Mouse (Mus musculus) CH12.LX (cell line): ENCODE measurements around the gene Tlk2. TPM values are rescaled to one million over a fixed set of nuclear protein-coding genes. Genes with fewer than 3 reads are reported as not detected.

ENCODE experiments used
- DNase-seq: peaks from one replicate; pipeline ENCODE4 v3.0.0-alpha.2; 2013; ENCODE audit errors: extremely low read depth
- H3K27ac ChIP-seq: 2 replicates; pipeline ENCODE4 v1.5.1; 2012; ENCODE audit warnings: low read depth, mild to moderate bottlenecking, control low read depth, moderate library complexity; ENCODE audit not compliant: insufficient read depth
- H3K27me3 ChIP-seq: replicated peaks from 2 replicates; pipeline ENCODE3; 2012; ENCODE audit warnings: inconsistent platforms
- H3K36me3 ChIP-seq, 2 experiments: replicated peaks in 1 of 2; 2 replicates each; pipeline versions ENCODE3 to v1.6.1; 2012; ENCODE audit warnings: inconsistent platforms in 1 of 2, low read length in 1 of 2, mild to moderate bottlenecking in 1 of 2, mixed read lengths in 1 of 2, moderate library complexity in 1 of 2; ENCODE audit not compliant: control insufficient read depth in 1 of 2, insufficient read depth in 1 of 2
- H3K4me1 ChIP-seq, 2 experiments: 2 replicates each; pipeline ENCODE4 v1.6.1; 2012; ENCODE audit warnings: inconsistent platforms in 1 of 2, moderate library complexity in 1 of 2; ENCODE audit not compliant: insufficient read depth in 2 of 2, control insufficient read depth in 1 of 2
- H3K4me2 ChIP-seq: 2 replicates; pipeline ENCODE4 v1.6.1; 2012; ENCODE audit warnings: low read depth, mild to moderate bottlenecking, control low read depth; ENCODE audit not compliant: poor library complexity, insufficient read depth, severe bottlenecking
- H3K4me3 ChIP-seq, 3 experiments: fragments of 150-350 bp in 1 of 3; sonication (generic) in 1 of 3; replicated peaks in 1 of 3; 2 replicates each; pipeline versions ENCODE3 to v1.5.1; 2011 to 2012; ENCODE audit warnings: low read depth in 2 of 3, low read length in 2 of 3, mild to moderate bottlenecking in 2 of 3, moderate library complexity in 2 of 3, control low read depth in 1 of 3, improper control_type of control experiment in 1 of 3, inconsistent platforms in 1 of 3, mixed read lengths in 1 of 3; ENCODE audit not compliant: poor library complexity in 1 of 3
- H3K79me2 ChIP-seq: replicated peaks from 2 replicates; pipeline ENCODE4 v1.6.1; 2012; ENCODE audit warnings: mild to moderate bottlenecking, moderate library complexity; ENCODE audit not compliant: control insufficient read depth, poor library complexity, insufficient read depth, severe bottlenecking; ENCODE audit errors: extremely low read depth
- H3K9ac ChIP-seq: 2 replicates; pipeline ENCODE4 v1.6.1; 2012; ENCODE audit warnings: low read depth, mild to moderate bottlenecking, control low read depth, moderate library complexity; ENCODE audit not compliant: insufficient read depth
- H3K9me3 ChIP-seq: replicated peaks from 2 replicates; pipeline ENCODE3; 2012; ENCODE audit warnings: low read length, inconsistent platforms, mixed read lengths
- BHLHE40 ChIP-seq: IDR thresholded peaks from 2 replicates; pipeline ENCODE4 v1.6.1; 2011; ENCODE audit warnings: mild to moderate bottlenecking, low read depth, low read length, improper control_type of control experiment
- CHD1 ChIP-seq: IDR thresholded peaks from 2 replicates; pipeline ENCODE4 v1.6.1; 2012; ENCODE audit warnings: low read depth, low read length, improper control_type of control experiment, inconsistent platforms
- CTCF ChIP-seq, 2 experiments: IDR thresholded peaks in 1 of 2; conservative IDR thresholded peaks in 1 of 2; 2 replicates each; pipeline ENCODE4 v1.5.1; 2011 to 2012; ENCODE audit warnings: low read depth in 2 of 2, low read length in 2 of 2, improper control_type of control experiment in 1 of 2, inconsistent platforms in 1 of 2, mild to moderate bottlenecking in 1 of 2, moderate library complexity in 1 of 2
- ELF1 ChIP-seq: IDR thresholded peaks from 2 replicates; pipeline ENCODE4 v1.6.1; 2014; ENCODE audit warnings: low read depth, mild to moderate bottlenecking, inconsistent platforms, low read length, improper control_type of control experiment
- HCFC1 ChIP-seq: IDR thresholded peaks from 2 replicates; pipeline ENCODE4 v1.6.1; 2012; ENCODE audit warnings: low read depth, mild to moderate bottlenecking, inconsistent platforms, low read length, improper control_type of control experiment
- JUN ChIP-seq: IDR thresholded peaks from 2 replicates; pipeline ENCODE4 v1.6.1; 2011; ENCODE audit warnings: low read depth, mild to moderate bottlenecking, low read length, improper control_type of control experiment, moderate library complexity; ENCODE audit not compliant: insufficient read depth
- JUND ChIP-seq: conservative IDR thresholded peaks from 2 replicates; pipeline ENCODE4 v1.6.1; 2011; ENCODE audit warnings: low read depth, low read length, improper control_type of control experiment
- MAX ChIP-seq: IDR thresholded peaks from 2 replicates; pipeline ENCODE4 v1.6.1; 2011; ENCODE audit warnings: low read length, improper control_type of control experiment
- MEF2A ChIP-seq: IDR thresholded peaks from 2 replicates; pipeline ENCODE4 v1.6.1; 2014; ENCODE audit warnings: low read depth, mild to moderate bottlenecking, inconsistent platforms, low read length, improper control_type of control experiment, borderline replicate concordance
- MXI1 ChIP-seq: IDR thresholded peaks from 2 replicates; pipeline ENCODE4 v1.6.1; 2011; ENCODE audit warnings: mild to moderate bottlenecking, low read depth, low read length, improper control_type of control experiment
- NELFE ChIP-seq: IDR thresholded peaks from 2 replicates; pipeline ENCODE4 v1.6.1; 2011; ENCODE audit warnings: low read depth, low read length, improper control_type of control experiment
- NRF1 ChIP-seq: IDR thresholded peaks from 2 replicates; pipeline ENCODE4 v1.6.1; 2014; ENCODE audit warnings: low read depth, mild to moderate bottlenecking, inconsistent platforms, low read length, improper control_type of control experiment, moderate library complexity
- PAX5 ChIP-seq: IDR thresholded peaks from 2 replicates; pipeline ENCODE4 v1.6.1; 2012; ENCODE audit warnings: low read length, inconsistent platforms, mixed read lengths
- POLR2A ChIP-seq: IDR thresholded peaks from 2 replicates; pipeline ENCODE4 v1.6.1; 2011; ENCODE audit warnings: low read depth, mild to moderate bottlenecking, improper control_type of control experiment, low read length
- RAD21 ChIP-seq: IDR thresholded peaks from 2 replicates; pipeline ENCODE4 v1.6.1; 2011; ENCODE audit warnings: low read depth, mild to moderate bottlenecking, low read length, improper control_type of control experiment, moderate library complexity
- RCOR1 ChIP-seq: conservative IDR thresholded peaks from 2 replicates; pipeline ENCODE4 v1.6.1; 2012; ENCODE audit warnings: low read depth, mild to moderate bottlenecking, inconsistent platforms, low read length, improper control_type of control experiment
- SMC3 ChIP-seq: IDR thresholded peaks from 2 replicates; pipeline ENCODE4 v1.6.1; 2011; ENCODE audit warnings: low read depth, low read length, improper control_type of control experiment
- TCF12 ChIP-seq: IDR thresholded peaks from 2 replicates; pipeline ENCODE4 v1.6.1; 2014; ENCODE audit warnings: low read depth, mild to moderate bottlenecking, inconsistent platforms, low read length, improper control_type of control experiment
- USF1 ChIP-seq: IDR thresholded peaks from 2 replicates; pipeline ENCODE4 v1.6.1; 2014; ENCODE audit warnings: low read depth, mild to moderate bottlenecking, inconsistent platforms, low read length, improper control_type of control experiment
- USF2 ChIP-seq: conservative IDR thresholded peaks from 2 replicates; pipeline ENCODE4 v1.6.1; 2011; ENCODE audit warnings: low read depth, low read length, improper control_type of control experiment
- ZKSCAN1 ChIP-seq: IDR thresholded peaks from 2 replicates; pipeline ENCODE4 v1.6.1; 2012; ENCODE audit warnings: low read depth, inconsistent platforms, low read length, improper control_type of control experiment, borderline replicate concordance
- ZMIZ1 ChIP-seq: IDR thresholded peaks from 2 replicates; pipeline ENCODE4 v1.6.1; 2012; ENCODE audit warnings: low read depth, mild to moderate bottlenecking, inconsistent platforms, low read length, improper control_type of control experiment
- dilution Hi-C: fragments of 300-500 bp; cut with MboI; formaldehyde crosslinking; loops from 2 replicates; pipeline ENCODE4 v1.14.3; 2020; ENCODE audit warnings: low sequenced_read_pairs; ENCODE audit not compliant: extremely low pct_unique_long_range_greater_than_20kb, extremely low pct_ligation_motif_present
- in situ Hi-C: fragments of 300-500 bp; cut with MboI; formaldehyde crosslinking; loops from 3 replicates; pipeline ENCODE4 v1.14.3; 2019; ENCODE audit warnings: low sequenced_read_pairs, low pct_ligation_motif_present, low pct_unique_long_range_greater_than_20kb, mixed read lengths
- polyA plus RNA-seq: library from polyadenylated mRNA; unstranded; fragments of >175 nt; gene quantifications from 2 replicates; pipeline ENCODE4 v1.2.1, GENCODE M21; 2012; ENCODE audit warnings: low read depth; ENCODE audit not compliant: insufficient read length
- total RNA-seq, 2 experiments: library from RNA; depleted of rRNA; stranded (reverse); fragments of 300-350 nt in 1 of 2; fragments of >200 nt in 1 of 2; gene quantifications; 2 replicates each; pipeline ENCODE4 v1.2.3; 2012 to 2014

The Tlk2 gene
- total and polyA plus RNA-seq, 3 experiments, result 78.0 to 90.6 (median 85.1) TPM

- no peak overlapping the region for H3K9ac ChIP-seq
- TF ChIP-seq RAD21, result no peak
- no peak for TF ChIP-seq USF1
- no peak for TF ChIP-seq CHD1
- no peak for TF ChIP-seq TCF12
- no peak for TF ChIP-seq JUN
- TF ChIP-seq ELF1, result no peak
- no peak for TF ChIP-seq POLR2A
- TF ChIP-seq MXI1, result no peak
- no peak for TF ChIP-seq SMC3
- no peak for TF ChIP-seq JUND
- no peak for TF ChIP-seq RCOR1
- no peak for TF ChIP-seq NELFE
- no peak for TF ChIP-seq PAX5
- TF ChIP-seq ZKSCAN1, result no peak
- no peak for TF ChIP-seq NRF1
- no peak for TF ChIP-seq CTCF (conservative IDR thresholded peaks at IDR 0.05 in 1 of 2, IDR thresholded peaks at IDR 0.05 in 1 of 2; ENCODE audit: low read depth in 2 of 2, low read length in 2 of 2)
- TF ChIP-seq USF2, result no peak
- TF ChIP-seq MAX, result no peak
- no peak for TF ChIP-seq MEF2A
- no peak for TF ChIP-seq HCFC1
- TF ChIP-seq, all 38 proteins: peak for 0
- no peaks in the 10 kb centered on the region for H3K79me2 ChIP-seq
- no peak for DNase-seq
- no peak overlapping the region for H3K4me3 ChIP-seq
- no peak overlapping the region for H3K4me2 ChIP-seq
- H3K27me3 ChIP-seq, result no peaks in the 10 kb centered on the region
- H3K27ac ChIP-seq, result no peak overlapping the region
- dilution Hi-C loops, result no loop called here
- in situ Hi-C loops, result no loop called here
- H3K36me3 ChIP-seq, result peaks cover 14 to 49% of the 10 kb centered on the region in 2 experiments
- H3K4me1 ChIP-seq, result peaks cover 0 to 8% of the 10 kb centered on the region in 2 experiments; a peak in 3 of 4 replicates
- H3K9me3 ChIP-seq, result no peaks in the 10 kb centered on the region
These were observed 113.1 kb downstream of the Tlk2 start for GRCm38 (mm10) chr11:105291681-105292123.

GRCm38 (mm10) chr11:105292124-105293071, 113.8 kb downstream of the Tlk2 start, which contains the start of gene Mrc2:
Gene Mrc2 (plus strand): TSS chr11:105292643.
- Histone ChIP-seq H3K27me3 (no peaks in the 10 kb centered on the region), H3K4me2 (no peak within 1 kb of the TSS), H3K9me3 (no peaks in the 10 kb centered on the region), H3K79me2 (no peaks in the 10 kb centered on the region), H3K36me3 (peaks cover 9 to 43% of the 10 kb centered on the region in 2 experiments), H3K27ac (no peak within 1 kb of the TSS), H3K4me1 (peaks cover 0 to 8% of the 10 kb centered on the region in 2 experiments; a peak in 3 of 4 replicates), H3K9ac (no peak within 1 kb of the TSS), H3K4me3 (no peak within 1 kb of the TSS)
- TF ChIP-seq RAD21 (no peak), ELF1 (no peak), ZMIZ1 (no peak), JUN (no peak), BHLHE40 (no peak)
- dilution Hi-C loops, result no loop called here
- DNase-seq, result no peak
- in situ Hi-C loops, result no loop called here
